Mouse (Mus musculus) intestine, postnatal 0 days (tissue): ENCODE data around the gene Mapkap1. TPM values are rescaled to one million over a fixed set of nuclear protein-coding genes. Genes with fewer than 3 reads are reported as not detected.
A peak's percentile ranks its signal among the peaks of the same experiment; 100 is the strongest.

ENCODE experiments used
- ATAC-seq: fragments of 200-750 bp; cut with Nextera tagmentation; 2 replicates; pipeline ENCODE4 v1.8.0; 2017; ENCODE audit warnings: mild to moderate bottlenecking, moderate TSS enrichment, moderate library complexity
- H3K27ac ChIP-seq: fragments of 300-500 bp; sonication (generic); 2 replicates; pipeline ENCODE4 v1.5.1; 2014; ENCODE audit warnings: mild to moderate bottlenecking, low read depth, low read length, moderate library complexity
- H3K27me3 ChIP-seq: fragments of 300-500 bp; sonication (generic); replicated peaks from 2 replicates; pipeline ENCODE4 v1.6.1; 2014; ENCODE audit warnings: low read length, mixed read lengths; ENCODE audit not compliant: control insufficient read depth, insufficient read depth
- H3K36me3 ChIP-seq: fragments of 300-500 bp; sonication (generic); 2 replicates; pipeline ENCODE4 v1.6.1; 2014; ENCODE audit warnings: mild to moderate bottlenecking, moderate library complexity; ENCODE audit not compliant: control insufficient read depth, insufficient read depth
- H3K4me1 ChIP-seq: fragments of 300-500 bp; sonication (generic); replicated peaks from 2 replicates; pipeline ENCODE4 v1.6.1; 2014; ENCODE audit warnings: antibody characterized with exemption, low read length, mixed read lengths; ENCODE audit not compliant: control insufficient read depth, insufficient read depth
- H3K4me2 ChIP-seq: fragments of 300-500 bp; sonication (generic); replicated peaks from 2 replicates; pipeline ENCODE4 v1.6.1; 2014; ENCODE audit warnings: low read depth, mild to moderate bottlenecking, moderate library complexity
- H3K4me3 ChIP-seq: fragments of 300-500 bp; sonication (generic); 2 replicates; pipeline ENCODE4 v1.5.1; 2014; ENCODE audit warnings: low read depth, low read length
- H3K9ac ChIP-seq: fragments of 300-500 bp; sonication (generic); 2 replicates; pipeline ENCODE4 v1.6.1; 2014; ENCODE audit warnings: mild to moderate bottlenecking, low read depth, low read length
- H3K9me3 ChIP-seq: fragments of 300-500 bp; sonication (generic); 2 replicates; pipeline ENCODE4 v1.6.1; 2016; ENCODE audit warnings: mixed run types; ENCODE audit not compliant: control insufficient read depth
- CTCF ChIP-seq: sonication (generic); IDR thresholded peaks from 2 replicates; pipeline ENCODE4 v1.5.1; 2016; ENCODE audit warnings: low read depth, mild to moderate bottlenecking, control low read depth, antibody characterized with exemption, moderate library complexity
- WGBS: fragments of 180-500 bp; shearing (Covaris S2); extraction: QIAGEN DNeasy Blood & Tissue Kit; methylation state at CpG from one replicate; pipeline ENCODE4 v1.1.7; 2014; 5-methylcytosine and 5-hydroxymethylcytosine counted together
- polyA plus RNA-seq: library from polyadenylated mRNA; unstranded; fragments of >200 nt; fragmentation: Nextera tagmentation; extraction: Ambion mirVana; gene quantifications from 2 replicates; pipeline ENCODE4 v1.2.1, GENCODE M21; 2015

Mapkap1 gene
- polyA plus RNA-seq, 1 experiment from 2014 or later: 73.0 TPM

DNA sequence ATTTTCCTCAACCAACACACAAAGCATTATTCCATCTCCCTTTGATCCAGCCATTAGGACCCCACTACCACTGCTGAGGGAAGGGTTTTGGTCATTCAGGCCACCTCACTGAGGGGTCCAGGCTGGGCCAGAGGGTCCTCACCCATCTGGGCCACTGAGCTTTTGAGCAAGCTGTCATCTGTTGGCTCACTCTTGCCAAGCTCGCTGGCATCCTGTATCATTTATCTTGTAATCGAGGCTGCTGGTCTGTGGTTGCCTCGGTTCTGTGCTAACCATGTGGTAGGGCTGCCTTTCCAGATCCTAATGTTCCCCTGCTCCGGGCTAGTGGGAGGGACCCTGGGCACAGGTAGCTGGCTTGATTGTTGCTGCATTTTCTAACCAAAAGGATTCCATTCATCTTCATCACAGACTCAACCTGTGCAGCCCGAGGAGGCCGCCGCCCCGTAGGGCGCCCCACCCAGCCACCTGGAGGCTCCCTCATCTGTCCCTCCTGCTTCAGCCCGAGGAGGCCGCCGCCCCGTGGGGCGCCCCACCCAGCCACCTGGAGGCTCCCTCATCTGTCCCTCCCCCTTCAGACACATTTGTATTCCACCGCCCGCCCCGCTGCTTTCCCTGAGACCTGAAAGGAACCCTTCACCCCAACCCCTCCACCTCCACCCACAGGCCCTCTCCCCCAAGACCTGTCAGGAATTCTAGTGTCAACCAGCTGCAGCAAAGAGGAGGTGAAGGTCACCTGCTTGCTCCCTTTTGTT is 262.0 kb downstream of the Mapkap1 start:
- H3K27ac ChIP-seq: no peak overlapping the region; the same call in 1 of the 2 replicates
- peak overlapping the region; percentile 27; the same call in 1 of the 2 replicates for H3K4me2 ChIP-seq
- 0 out of 2 replicates have a peak, but pooled peaks cover 4% of the 10 kb centered on the region for H3K4me1 ChIP-seq
- H3K9ac ChIP-seq: no peak overlapping the region
- 0 out of 2 replicates have a peak, but pooled peaks have one; percentile 48 for ATAC-seq
- no peaks in the 10 kb centered on the region for H3K27me3 ChIP-seq
- no peaks in the 10 kb centered on the region for H3K36me3 ChIP-seq
- TF ChIP-seq CTCF: no peak
- no peaks in the 10 kb centered on the region for H3K9me3 ChIP-seq
- WGBS: 26% methylated on average over 17 of the region's 17 CpGs
- no peak overlapping the region for H3K4me3 ChIP-seq

DNA sequence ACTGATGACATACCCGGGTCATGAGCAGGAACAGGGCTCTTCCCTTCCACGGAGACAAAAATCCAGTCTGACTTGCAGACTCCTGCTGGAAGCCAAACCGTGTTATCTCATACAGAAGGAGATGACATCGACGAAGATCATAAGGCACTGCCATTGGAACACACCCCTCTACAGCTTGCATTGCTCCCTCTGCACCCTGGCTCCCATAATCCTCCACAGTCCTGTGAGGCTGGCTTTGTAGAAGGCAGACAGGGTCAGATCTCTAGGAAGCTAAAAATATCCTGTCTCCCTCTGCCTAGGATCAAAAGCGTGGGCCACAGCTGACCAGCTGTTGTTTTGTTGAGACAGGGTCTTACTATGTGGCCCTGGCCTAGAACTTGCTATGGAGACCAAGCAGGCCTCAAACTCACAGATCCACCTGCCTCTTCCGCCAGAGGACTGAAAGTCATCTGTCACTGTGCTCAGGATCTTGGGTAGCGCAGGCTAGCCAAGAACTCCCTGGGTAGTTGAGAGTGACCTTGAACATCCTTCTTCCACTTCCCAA is 262.7 kb downstream of the Mapkap1 start:
- Histone ChIP-seq H3K4me3 (no peak overlapping the region), H3K9me3 (no peaks in the 10 kb centered on the region), H3K4me1 (0 out of 2 replicates have a peak, but pooled peaks cover 4% of the 10 kb centered on the region), H3K9ac (no peak overlapping the region), H3K4me2 (no peak overlapping the region), H3K27ac (no peak overlapping the region), H3K36me3 (no peaks in the 10 kb centered on the region), H3K27me3 (no peaks in the 10 kb centered on the region)
- ATAC-seq: no peak
- 47% methylated on average over 8 of the region's 8 CpGs for WGBS
- TF ChIP-seq CTCF: no peak

DNA sequence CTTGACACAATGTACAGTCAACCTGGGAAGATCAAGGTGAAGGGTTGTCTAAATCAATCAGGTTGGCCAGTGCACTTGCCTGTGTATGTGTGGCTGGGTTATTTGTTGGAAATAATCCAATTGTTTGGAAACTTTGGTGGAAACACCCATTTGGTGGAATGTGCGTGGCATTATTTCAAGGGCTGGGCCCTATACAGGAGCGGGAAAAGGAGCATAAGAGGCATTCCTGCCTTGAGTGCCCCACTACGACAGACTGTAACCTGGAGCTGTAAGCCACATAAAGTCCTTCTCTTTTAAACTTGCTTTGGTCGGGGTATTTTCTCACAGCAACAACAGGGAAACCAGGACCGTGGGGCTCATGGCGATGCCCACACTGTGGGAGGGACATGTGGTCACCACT is 263.9 kb downstream of the Mapkap1 start:
- no peaks in the 10 kb centered on the region for H3K9me3 ChIP-seq
- no peak overlapping the region for H3K4me3 ChIP-seq
- H3K9ac ChIP-seq: no peak overlapping the region
- H3K27me3 ChIP-seq: no peaks in the 10 kb centered on the region
- no peak overlapping the region for H3K27ac ChIP-seq
- 0 out of 2 replicates have a peak, but pooled peaks cover 4% of the 10 kb centered on the region for H3K4me1 ChIP-seq
- no peak for TF ChIP-seq CTCF
- ATAC-seq: no peak
- 86% methylated on average over 6 of the region's 6 CpGs for WGBS
- H3K4me2 ChIP-seq: no peak overlapping the region
- H3K36me3 ChIP-seq: 0 out of 2 replicates have a peak, but pooled peaks cover under 1% of the 10 kb centered on the region

DNA sequence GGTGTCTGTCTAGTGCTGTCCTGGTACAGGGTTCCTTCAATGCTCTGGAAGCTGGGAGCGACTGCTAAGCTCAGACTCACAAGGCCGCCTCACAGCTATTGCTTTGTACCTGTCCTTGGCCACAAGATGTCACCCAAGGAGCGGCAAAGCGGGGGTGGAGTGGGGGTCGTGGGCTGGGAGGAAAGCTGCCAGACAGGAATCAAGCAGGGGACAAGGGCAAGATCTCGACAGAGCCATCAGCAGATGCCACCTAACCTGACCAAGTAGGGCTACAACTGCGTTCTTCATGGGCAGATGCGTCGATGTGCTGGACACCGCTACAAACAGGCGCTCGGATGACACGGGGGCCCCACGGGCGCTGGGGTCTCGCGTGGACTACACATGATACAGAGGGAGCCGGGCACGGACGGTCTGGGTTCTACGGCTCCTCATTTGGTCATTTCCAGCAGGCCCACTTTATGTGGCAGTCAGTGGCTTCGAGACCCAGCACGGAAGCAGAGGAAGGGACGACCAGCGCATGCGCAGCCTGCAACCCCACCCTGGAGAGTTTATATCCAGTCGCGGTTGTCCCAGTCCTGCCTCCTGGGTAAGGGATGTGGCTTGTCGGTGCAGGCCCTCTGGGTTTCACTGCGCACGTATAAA is 264.9 kb downstream of the Mapkap1 start:
- 24% methylated on average over 31 of the region's 31 CpGs for WGBS
- Histone ChIP-seq H3K4me3 (peak overlapping the region; percentile 49), H3K9me3 (no peaks in the 10 kb centered on the region), H3K4me2 (peak overlapping the region; percentile 83), H3K27ac (no peak overlapping the region), H3K36me3 (0 out of 2 replicates have a peak, but pooled peaks cover 6% of the 10 kb centered on the region), H3K27me3 (no peaks in the 10 kb centered on the region), H3K9ac (peak overlapping the region; percentile 50), H3K4me1 (0 out of 2 replicates have a peak, but pooled peaks cover 4% of the 10 kb centered on the region)
- peak; percentile 47 for ATAC-seq
- peak; percentile 77 for TF ChIP-seq CTCF

DNA sequence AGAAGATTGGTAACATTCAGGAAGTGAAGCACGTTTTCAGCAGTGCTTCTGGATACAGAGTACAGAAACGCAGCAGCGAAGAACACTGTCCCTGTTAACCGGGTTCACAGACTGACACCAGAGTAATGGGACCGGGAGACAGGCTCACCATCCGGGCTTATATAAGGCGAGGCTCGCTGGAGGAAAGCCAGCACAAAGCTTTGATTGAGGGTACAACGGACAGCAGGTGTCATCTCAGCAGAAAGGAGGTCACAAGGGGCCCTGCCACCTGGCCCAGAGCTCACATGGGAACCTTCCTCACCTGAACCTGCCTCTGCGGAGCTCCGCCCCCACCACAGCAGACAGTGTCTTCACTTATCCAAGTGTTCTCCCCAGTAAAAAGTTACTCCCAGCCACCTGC is 267.3 kb downstream of the Mapkap1 start:
- Histone ChIP-seq H3K36me3 (peaks cover 25% of the 10 kb centered on the region), H3K4me2 (no peak overlapping the region), H3K4me3 (no peak overlapping the region), H3K4me1 (no peaks in the 10 kb centered on the region), H3K9me3 (no peaks in the 10 kb centered on the region), H3K27me3 (no peaks in the 10 kb centered on the region), H3K27ac (no peak overlapping the region), H3K9ac (no peak overlapping the region)
- no peak for TF ChIP-seq CTCF
- ATAC-seq: peak; percentile 25
- WGBS: 77% methylated on average over 11 of the region's 11 CpGs

Other genes starting within 250 kb of the Mapkap1 start
- 10.8 and 12.1 TPM in 2 replicates for gene Pbx3, start 33.6 kb upstream of the Mapkap1 start, polyA plus RNA-seq